In genomic region chr2:167014702-167015381, GRCm38 (mm10) we compare ENCODE assay signal across 8 mouse cellular contexts. TPM values are rescaled to one million over a fixed set of nuclear protein-coding genes. Genes with fewer than 3 reads are reported as not detected.
DNase-seq lines count a peak whose midpoint lies in the region; ATAC-seq and TF ChIP-seq lines count a peak whose summit lies in the region.

TSS of gene Ddx27 (plus strand) at chr2:167015193.

- H3K9me3 ChIP-seq in heart, embryonic 12.5 days (replicated peaks) = no peaks in the 10 kb centered on the region
- no peaks in the 10 kb centered on the region for H3K9me3 ChIP-seq in kidney, postnatal 0 days (replicated peaks; ENCODE audit: low read length)
- no peaks in the 10 kb centered on the region for H3K9me3 ChIP-seq in liver, embryonic 11.5 days (ENCODE audit: control insufficient read depth, low read length)
- H3K9me3 ChIP-seq in stomach, embryonic 14.5 days (ENCODE audit: control insufficient read depth, low read depth, low read length) = no peaks in the 10 kb centered on the region

- DNase-seq in CD4-positive helper T cell, adult 2 months (ENCODE audit: low read depth, low spot score) = peak; percentile 96
- peak; percentile 81 for DNase-seq in brain, embryonic 18.5 days (ENCODE audit: low read depth, low spot score)
- DNase-seq in kidney, postnatal 0 days (ENCODE audit: low spot score) = peak; percentile 93
- peak; percentile 94 for DNase-seq in liver, embryonic 11.5 days (ENCODE audit: low spot score)
- DNase-seq in naive thymus-derived CD4-positive, alpha-beta T cell, adult 2 months (ENCODE audit: low read depth) = peak; percentile 96

- H3K36me3 ChIP-seq in heart, embryonic 12.5 days = peaks cover 23% of the 10 kb centered on the region
- peaks cover 10% of the 10 kb centered on the region; the same call in 1 of the 2 replicates for H3K36me3 ChIP-seq in kidney, postnatal 0 days (ENCODE audit: insufficient read depth, low read length)
- peaks cover 13% of the 10 kb centered on the region for H3K36me3 ChIP-seq in liver, embryonic 11.5 days (ENCODE audit: control insufficient read depth, insufficient read depth, low read length)
- peaks cover 12% of the 10 kb centered on the region for H3K36me3 ChIP-seq in stomach, embryonic 14.5 days (ENCODE audit: control insufficient read depth, insufficient read depth, low read length)

- ATAC-seq in erythroid progenitor cell, adult 5-6 weeks (replicated peaks; ENCODE audit: low FRiP score, poor library complexity, severe bottlenecking) = peak; percentile 99
- peak; percentile 87 for ATAC-seq in heart, embryonic 12.5 days (ENCODE audit: insufficient number of reproducible peaks, low FRiP score)
- ATAC-seq in kidney, postnatal 0 days (replicated peaks; ENCODE audit: low FRiP score, low read depth) = peak; percentile 80
- ATAC-seq in liver, embryonic 11.5 days (replicated peaks; ENCODE audit: low FRiP score) = peak; percentile 87
- peak; percentile 86 for ATAC-seq in stomach, embryonic 14.5 days (ENCODE audit: insufficient number of reproducible peaks, insufficient read depth, low FRiP score, low read depth)

- peak within 1 kb of the TSS; percentile 92 for H3K4me3 ChIP-seq in heart, embryonic 12.5 days
- H3K4me3 ChIP-seq in kidney, postnatal 0 days (replicated peaks; ENCODE audit: low read depth, low read length) = peak within 1 kb of the TSS; percentile 90
- peak within 1 kb of the TSS; percentile 98 for H3K4me3 ChIP-seq in liver, embryonic 11.5 days (ENCODE audit: low read depth, low read length)
- H3K4me3 ChIP-seq in stomach, embryonic 14.5 days (ENCODE audit: low read depth, low read length) = peak within 1 kb of the TSS; percentile 91

- peak within 1 kb of the TSS; percentile 74 for H3K27ac ChIP-seq in heart, embryonic 12.5 days (ENCODE audit: poor library complexity, severe bottlenecking)
- peak within 1 kb of the TSS; percentile 79 for H3K27ac ChIP-seq in kidney, postnatal 0 days
- H3K27ac ChIP-seq in liver, embryonic 11.5 days (ENCODE audit: low read depth, low read length) = peak within 1 kb of the TSS; percentile 67
- H3K27ac ChIP-seq in stomach, embryonic 14.5 days (ENCODE audit: low read length) = peak within 1 kb of the TSS; percentile 73

- no peaks in the 10 kb centered on the region for H3K27me3 ChIP-seq in heart, embryonic 12.5 days (replicated peaks)
- H3K27me3 ChIP-seq in kidney, postnatal 0 days (ENCODE audit: insufficient read depth, low read length) = no peaks in the 10 kb centered on the region
- no peaks in the 10 kb centered on the region for H3K27me3 ChIP-seq in liver, embryonic 11.5 days (replicated peaks; ENCODE audit: control insufficient read depth, insufficient read depth, low read length)
- H3K27me3 ChIP-seq in stomach, embryonic 14.5 days (ENCODE audit: control insufficient read depth, insufficient read depth, low read length) = no peaks in the 10 kb centered on the region

- H3K4me2 ChIP-seq in heart, embryonic 12.5 days = peak within 1 kb of the TSS; percentile 86
- peak within 1 kb of the TSS; percentile 92 for H3K4me2 ChIP-seq in kidney, postnatal 0 days (ENCODE audit: low read length)
- peak within 1 kb of the TSS; percentile 97 for H3K4me2 ChIP-seq in liver, embryonic 11.5 days
- peak within 1 kb of the TSS; percentile 91 for H3K4me2 ChIP-seq in stomach, embryonic 14.5 days (replicated peaks; ENCODE audit: low read depth, low read length)

- 2% methylated on average over 37 of the region's 37 CpGs for WGBS in heart, embryonic 12.5 days
- WGBS in kidney, postnatal 0 days = 2% methylated on average over 37 of the region's 37 CpGs
- WGBS in liver, embryonic 11.5 days = 3% methylated on average over 37 of the region's 37 CpGs
- WGBS in stomach, embryonic 14.5 days = 2% methylated on average over 37 of the region's 37 CpGs

- TF ChIP-seq CTCF in kidney, postnatal 0 days (IDR thresholded peaks at IDR 0.05; ENCODE audit: low read depth) = peak; percentile 15; the same call in 1 of the 2 replicates

- H3K9ac ChIP-seq in heart, embryonic 12.5 days = peak within 1 kb of the TSS; percentile 84
- H3K9ac ChIP-seq in kidney, postnatal 0 days (ENCODE audit: low read depth, low read length) = peak within 1 kb of the TSS; percentile 83
- H3K9ac ChIP-seq in liver, embryonic 11.5 days (ENCODE audit: low read depth, low read length) = peak within 1 kb of the TSS; percentile 92
- peak within 1 kb of the TSS; percentile 86 for H3K9ac ChIP-seq in stomach, embryonic 14.5 days (replicated peaks; ENCODE audit: low read depth, low read length)

- peaks cover 17% of the 10 kb centered on the region for H3K4me1 ChIP-seq in heart, embryonic 12.5 days (replicated peaks)
- H3K4me1 ChIP-seq in kidney, postnatal 0 days (replicated peaks; ENCODE audit: insufficient read depth, low read length) = peaks cover 6% of the 10 kb centered on the region; the same call in 1 of the 2 replicates
- peaks cover 7% of the 10 kb centered on the region for H3K4me1 ChIP-seq in liver, embryonic 11.5 days (replicated peaks; ENCODE audit: control insufficient read depth, insufficient read depth, low read length)
- peaks cover 13% of the 10 kb centered on the region for H3K4me1 ChIP-seq in stomach, embryonic 14.5 days (ENCODE audit: control insufficient read depth, insufficient read depth, low read length)

RNA-seq across cellular contexts. Expression of gene Ddx27, which starts in this region (rescaled TPM):
- 31.4 and 35.6 TPM in 2 replicates for total RNA-seq in erythroid progenitor cell, adult 5-6 weeks (2015; ENCODE audit: low replicate concordance)
- total RNA-seq in erythroid progenitor cell, adult 5-6 weeks (2017; ENCODE audit: low replicate concordance) = 44.6 and 49.5 TPM in 2 replicates
- 33.7 and 35.8 TPM in 2 replicates for polyA plus RNA-seq in heart, embryonic 12.5 days (2016; fragmentation: Nextera tagmentation; extraction: Ambion mirVana)
- 33.3 and 37.9 TPM in 2 replicates for polyA plus RNA-seq in kidney, postnatal 0 days (2015; fragmentation: Nextera tagmentation; extraction: Ambion mirVana)
- polyA plus RNA-seq in liver, embryonic 11.5 days (2014; fragmentation: Nextera tagmentation; extraction: Ambion mirVana) = 102 and 103 TPM in 2 replicates
- polyA plus RNA-seq in stomach, embryonic 14.5 days (2014; fragmentation: Nextera tagmentation; extraction: Ambion mirVana) = 38.2 and 45.3 TPM in 2 replicates

Comparison
In these comparisons a context has a peak if more than half of its experiments do, and no peak if none do; other contexts are left out.
1. Peak in every context shown above with its lines: DNase-seq, ATAC-seq, H3K4me3 ChIP-seq and H3K27ac ChIP-seq.